ENCODE assay signal across 14 mouse cellular contexts in genomic region chr6:145733911-145734310, GRCm38 (mm10).
"Had no signal": no experiment of that assay in that cellular context is flagged by ENCODE, and none has a peak within 500 bp of the region (broad histone marks: within the 10 kb centered on the region; RNA-seq: fewer than 3 reads in every experiment).

No protein-coding gene starts in this region.

- H3K36me3 ChIP-seq: liver, embryonic 15.5 days; midbrain, embryonic 13.5 days; neural tube, embryonic 15.5 days; stomach, embryonic 15.5 days had no signal

- ATAC-seq: midbrain, embryonic 13.5 days had no signal

- H3K9ac ChIP-seq: liver, embryonic 15.5 days; midbrain, embryonic 13.5 days; neural tube, embryonic 15.5 days; stomach, embryonic 15.5 days had no signal

- H3K27ac ChIP-seq: kidney, postnatal 0 days; layer of hippocampus, adult 2 months; liver, embryonic 15.5 days; midbrain, embryonic 13.5 days; neural tube, embryonic 15.5 days; stomach, embryonic 15.5 days had no signal

- H3K4me3 ChIP-seq: layer of hippocampus, adult 2 months; liver, embryonic 15.5 days; midbrain, embryonic 13.5 days; myocyte; neural tube, embryonic 15.5 days; stomach, embryonic 15.5 days had no signal

- H3K4me2 ChIP-seq: liver, embryonic 11.5 days; liver, embryonic 15.5 days; midbrain, embryonic 13.5 days; neural tube, embryonic 15.5 days; stomach, embryonic 15.5 days had no signal

- H3K27me3 ChIP-seq: liver, embryonic 15.5 days; midbrain, embryonic 13.5 days; neural tube, embryonic 15.5 days; stomach, embryonic 15.5 days had no signal

- H3K4me1 ChIP-seq: liver, embryonic 15.5 days; neural tube, embryonic 15.5 days; stomach, embryonic 15.5 days had no signal

- DNase-seq: kidney, postnatal 4 days; lung, adult 2 months; lung, postnatal 36 days; right cerebral cortex, postnatal 4 days; spleen, adult 18-20 months; thymus, postnatal 36 days had no signal

- H3K9me3 ChIP-seq: liver, embryonic 15.5 days; midbrain, embryonic 13.5 days; neural tube, embryonic 15.5 days; stomach, embryonic 15.5 days had no signal
